Mouse (Mus musculus): ENCODE measurements around the gene Kcnn4.

DNA sequence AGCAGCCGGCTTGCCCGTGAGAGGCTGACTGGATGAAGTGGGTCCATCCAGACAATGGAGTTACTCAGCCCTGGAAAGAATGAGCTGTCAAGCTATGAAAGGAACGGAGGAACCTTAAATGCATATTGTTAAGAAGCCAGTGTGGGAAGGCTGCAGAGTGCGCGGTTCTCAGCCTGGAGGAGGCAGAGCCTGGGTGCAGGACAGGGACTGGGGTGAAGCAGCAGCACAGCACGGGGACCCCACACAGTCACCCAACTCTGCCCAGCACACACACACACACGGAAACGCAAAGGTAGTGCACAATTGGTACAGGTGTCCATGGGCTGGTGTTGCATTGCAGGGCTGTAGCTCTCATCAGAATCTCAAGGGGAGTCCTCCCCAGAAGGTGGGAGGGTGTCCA, 49.5 kb downstream of the Kcnn4 start:
- no peak for TF ChIP-seq MAFK (IDR thresholded peaks at IDR 0.05; ENCODE audit: insufficient read depth, low read depth, low read length)
- TF ChIP-seq ZC3H11A (IDR thresholded peaks at IDR 0.05; ENCODE audit: borderline replicate concordance, low read depth, low read length): no peak
- no peak for TF ChIP-seq CHD2 (IDR thresholded peaks at IDR 0.05; ENCODE audit: low read depth, low read length)
- TF ChIP-seq HCFC1 (IDR thresholded peaks at IDR 0.05; ENCODE audit: borderline replicate concordance, insufficient read depth, low read length): no peak

Measured in ES-E14 (cell line).